Mouse (Mus musculus): Measurements from ENCODE around the gene Rprd2. TPM values are rescaled to one million over a fixed set of nuclear protein-coding genes. Genes with fewer than 3 reads are reported as not detected.

Gene Rprd2
- polyA plus RNA-seq, 1 experiment = 7.7 TPM

- peak within 1 kb of the TSS; percentile 89 for H3K4me3 ChIP-seq (ENCODE audit: insufficient read depth, poor library complexity, severe bottlenecking)
These were observed 36.9 kb upstream of the Rprd2 start, which contains the start of gene Prpf3 for GRCm38 (mm10) chr3:95855502-95856089. Gene Prpf3, minus strand, starts transcription at chr3:95855885.

GRCm38 (mm10) chr3:95851317-95851716 is 32.7 kb upstream of the Rprd2 start:
- no peak overlapping the region for H3K4me3 ChIP-seq (ENCODE audit: insufficient read depth, poor library complexity, severe bottlenecking)
- no peaks in the 10 kb centered on the region for H3K27me3 ChIP-seq (ENCODE audit: control insufficient read depth, insufficient read depth, insufficient read length)
- H3ac ChIP-seq (ENCODE audit: control insufficient read depth, insufficient read length, low read depth) = no peak overlapping the region
- peaks cover 27% of the 10 kb centered on the region for H3K79me3 ChIP-seq (ENCODE audit: low read depth)
- H3K36me3 ChIP-seq (ENCODE audit: control insufficient read depth, insufficient read depth) = peaks cover 74% of the 10 kb centered on the region
- H3K79me2 ChIP-seq (ENCODE audit: control insufficient read depth, insufficient read depth) = peaks cover 28% of the 10 kb centered on the region
- no peak for TF ChIP-seq MYOD1 (IDR thresholded peaks at IDR 0.05; ENCODE audit: control insufficient read depth, insufficient read length, low read depth)
- no peak for TF ChIP-seq MAX (IDR thresholded peaks at IDR 0.05)
- TF ChIP-seq CTCF (IDR thresholded peaks at IDR 0.05; ENCODE audit: control insufficient read depth, insufficient read depth, insufficient read length) = no peak

More at GRCm38 (mm10) chr3:95855502-95856089, 36.9 kb upstream of the Rprd2 start, which contains the start of gene Prpf3:
- H3K36me3 ChIP-seq (ENCODE audit: control insufficient read depth, insufficient read depth) = peaks cover 31% of the 10 kb centered on the region
- peak within 1 kb of the TSS; percentile 74 for H3ac ChIP-seq (ENCODE audit: control insufficient read depth, insufficient read length, low read depth)
- TF ChIP-seq CEBPB (IDR thresholded peaks at IDR 0.05; ENCODE audit: low read depth) = no peak
- TF ChIP-seq MAX (IDR thresholded peaks at IDR 0.05) = peak; percentile 89
- peak; percentile 98 for TF ChIP-seq USF1 (IDR thresholded peaks at IDR 0.05; ENCODE audit: low read depth)
- peaks cover 28% of the 10 kb centered on the region for H3K79me2 ChIP-seq (ENCODE audit: control insufficient read depth, insufficient read depth)
- H3K79me3 ChIP-seq (ENCODE audit: low read depth) = peaks cover 25% of the 10 kb centered on the region
- H3K27me3 ChIP-seq (ENCODE audit: control insufficient read depth, insufficient read depth, insufficient read length) = no peaks in the 10 kb centered on the region

GRCm38 (mm10) chr3:95850611-95851010 is 31.9 kb upstream of the Rprd2 start:
- no peak overlapping the region for H3K4me3 ChIP-seq (ENCODE audit: insufficient read depth, poor library complexity, severe bottlenecking)
- peaks cover 27% of the 10 kb centered on the region for H3K79me3 ChIP-seq (ENCODE audit: low read depth)
- TF ChIP-seq FOSL1 (IDR thresholded peaks at IDR 0.05; ENCODE audit: insufficient read depth, low read length, poor library complexity, severe bottlenecking) (no peak), CEBPB (IDR thresholded peaks at IDR 0.05; ENCODE audit: low read depth) (no peak), MYOG (IDR thresholded peaks at IDR 0.05; ENCODE audit: control insufficient read depth, extremely low read depth, insufficient read length) (no peak), USF1 (IDR thresholded peaks at IDR 0.05; ENCODE audit: low read depth) (no peak), MAX (IDR thresholded peaks at IDR 0.05) (no peak), CTCF (IDR thresholded peaks at IDR 0.05; ENCODE audit: control insufficient read depth, insufficient read depth, insufficient read length) (no peak), MYOD1 (IDR thresholded peaks at IDR 0.05; ENCODE audit: control insufficient read depth, insufficient read length, low read depth) (no peak)
- no peaks in the 10 kb centered on the region for H3K27me3 ChIP-seq (ENCODE audit: control insufficient read depth, insufficient read depth, insufficient read length)
- peaks cover 81% of the 10 kb centered on the region for H3K36me3 ChIP-seq (ENCODE audit: control insufficient read depth, insufficient read depth)
- H3ac ChIP-seq (ENCODE audit: control insufficient read depth, insufficient read length, low read depth) = no peak overlapping the region
- H3K79me2 ChIP-seq (ENCODE audit: control insufficient read depth, insufficient read depth) = peaks cover 28% of the 10 kb centered on the region

- Histone ChIP-seq H3K36me3 (ENCODE audit: control insufficient read depth, insufficient read depth) (peaks cover 96% of the 10 kb centered on the region), H3K79me2 (ENCODE audit: control insufficient read depth, insufficient read depth) (no peaks in the 10 kb centered on the region), H3K4me3 (ENCODE audit: insufficient read depth, poor library complexity, severe bottlenecking) (no peak overlapping the region), H3K79me3 (ENCODE audit: low read depth) (no peaks in the 10 kb centered on the region), H3K27me3 (ENCODE audit: control insufficient read depth, insufficient read depth, insufficient read length) (no peaks in the 10 kb centered on the region), H3ac (ENCODE audit: control insufficient read depth, insufficient read length, low read depth) (no peak overlapping the region)
- TF ChIP-seq MYOD1 (IDR thresholded peaks at IDR 0.05; ENCODE audit: control insufficient read depth, insufficient read length, low read depth) (no peak), CTCF (IDR thresholded peaks at IDR 0.05; ENCODE audit: control insufficient read depth, insufficient read depth, insufficient read length) (no peak), MAX (IDR thresholded peaks at IDR 0.05) (no peak), CEBPB (IDR thresholded peaks at IDR 0.05; ENCODE audit: low read depth) (no peak), FOSL1 (IDR thresholded peaks at IDR 0.05; ENCODE audit: insufficient read depth, low read length, poor library complexity, severe bottlenecking) (no peak), USF1 (IDR thresholded peaks at IDR 0.05; ENCODE audit: low read depth) (no peak), MYOG (IDR thresholded peaks at IDR 0.05; ENCODE audit: control insufficient read depth, extremely low read depth, insufficient read length) (no peak)
These were observed 24.0 kb upstream of the Rprd2 start for GRCm38 (mm10) chr3:95842503-95843214.

- Histone ChIP-seq H3K79me2 (ENCODE audit: control insufficient read depth, insufficient read depth) (no peaks in the 10 kb centered on the region), H3ac (ENCODE audit: control insufficient read depth, insufficient read length, low read depth) (no peak overlapping the region), H3K4me3 (ENCODE audit: insufficient read depth, poor library complexity, severe bottlenecking) (no peak overlapping the region), H3K79me3 (ENCODE audit: low read depth) (no peaks in the 10 kb centered on the region), H3K36me3 (ENCODE audit: control insufficient read depth, insufficient read depth) (peaks cover 93% of the 10 kb centered on the region), H3K27me3 (ENCODE audit: control insufficient read depth, insufficient read depth, insufficient read length) (no peaks in the 10 kb centered on the region)
- TF ChIP-seq MAX (IDR thresholded peaks at IDR 0.05) = no peak
- TF ChIP-seq USF1 (IDR thresholded peaks at IDR 0.05; ENCODE audit: low read depth) = no peak
- no peak for TF ChIP-seq MYOG (IDR thresholded peaks at IDR 0.05; ENCODE audit: control insufficient read depth, extremely low read depth, insufficient read length)
These were observed 20.6 kb upstream of the Rprd2 start for GRCm38 (mm10) chr3:95839250-95839649.

GRCm38 (mm10) chr3:95829053-95829452 is 10.4 kb upstream of the Rprd2 start:
- Histone ChIP-seq H3K4me3 (ENCODE audit: insufficient read depth, poor library complexity, severe bottlenecking) (no peak overlapping the region), H3K36me3 (ENCODE audit: control insufficient read depth, insufficient read depth) (peaks cover 66% of the 10 kb centered on the region), H3ac (ENCODE audit: control insufficient read depth, insufficient read length, low read depth) (no peak overlapping the region), H3K79me3 (ENCODE audit: low read depth) (no peaks in the 10 kb centered on the region), H3K79me2 (ENCODE audit: control insufficient read depth, insufficient read depth) (no peaks in the 10 kb centered on the region), H3K27me3 (ENCODE audit: control insufficient read depth, insufficient read depth, insufficient read length) (no peaks in the 10 kb centered on the region)
- TF ChIP-seq FOSL1 (IDR thresholded peaks at IDR 0.05; ENCODE audit: insufficient read depth, low read length, poor library complexity, severe bottlenecking) (no peak), MYOG (IDR thresholded peaks at IDR 0.05; ENCODE audit: control insufficient read depth, extremely low read depth, insufficient read length) (no peak), CEBPB (IDR thresholded peaks at IDR 0.05; ENCODE audit: low read depth) (no peak), CTCF (IDR thresholded peaks at IDR 0.05; ENCODE audit: control insufficient read depth, insufficient read depth, insufficient read length) (no peak), USF1 (IDR thresholded peaks at IDR 0.05; ENCODE audit: low read depth) (no peak)
